ENCODE assay signal across 12 mouse cellular contexts in genomic region chr12:24563395-24563960, GRCm38 (mm10).
"Had no signal": no experiment of that assay in that cellular context is flagged by ENCODE, and none has a peak within 500 bp of the region (broad histone marks: within the 10 kb centered on the region; RNA-seq: fewer than 3 reads in every experiment).

No protein-coding gene starts in this region.

- H3K36me3 ChIP-seq: lung, embryonic 15.5 days; neural tube, embryonic 12.5 days had no signal

- H3K27ac ChIP-seq: limb, embryonic 12.5 days; lung, embryonic 15.5 days; macrophage; midbrain, embryonic 15.5 days; neural tube, embryonic 12.5 days had no signal

- H3K4me2 ChIP-seq: limb, embryonic 12.5 days; lung, embryonic 15.5 days; midbrain, embryonic 11.5 days; midbrain, embryonic 15.5 days; neural tube, embryonic 12.5 days had no signal

- DNase-seq: kidney, postnatal 25 days; liver; lung, postnatal 14 days; thymus, adult 18-20 months; thymus, postnatal 25 days had no signal

- H3K9me3 ChIP-seq: limb, embryonic 12.5 days; lung, embryonic 15.5 days; megakaryocyte, embryonic 14.5 days; midbrain, embryonic 15.5 days; neural tube, embryonic 12.5 days had no signal

- H3K4me3 ChIP-seq: limb, embryonic 12.5 days; lung, embryonic 15.5 days; megakaryocyte, embryonic 14.5 days; midbrain, embryonic 15.5 days; neural tube, embryonic 12.5 days had no signal

- ATAC-seq: midbrain, embryonic 15.5 days had no signal

- H3K9ac ChIP-seq: limb, embryonic 12.5 days; lung, embryonic 15.5 days; midbrain, embryonic 15.5 days; neural tube, embryonic 12.5 days had no signal

- H3K4me1 ChIP-seq: limb, embryonic 12.5 days; lung, embryonic 15.5 days; midbrain, embryonic 15.5 days; neural tube, embryonic 12.5 days had no signal

- H3K27me3 ChIP-seq: limb, embryonic 12.5 days; lung, embryonic 15.5 days; midbrain, embryonic 15.5 days; neural tube, embryonic 12.5 days had no signal
